Mouse (Mus musculus): Measurements from ENCODE around the gene Nptxr.

- TF ChIP-seq CTCF (IDR thresholded peaks at IDR 0.05; ENCODE audit: low read depth) (no peak), EP300 (IDR thresholded peaks at IDR 0.05; ENCODE audit: low read depth) (no peak)
Measured at GRCm38 (mm10) chr15:79787815-79788214, 16.8 kb downstream of the Nptxr start.
